Mouse (Mus musculus) brain, embryonic 18.5 days (tissue): ENCODE results near the gene Sox11.

Experiments used
- DNase-seq: peaks from one replicate; pipeline ENCODE4 v3.0.0-alpha.2; 2012; ENCODE audit warnings: low read depth, low spot score

Sox11 gene

GRCm38 (mm10) chr12:27341871-27342690, at the start of gene Sox11:
Sox11 (minus strand) TSS chr12:27342574.
- no peak for DNase-seq

- DNase-seq, result no peak
These were observed 49.4 kb upstream of the Sox11 start for GRCm38 (mm10) chr12:27391652-27392305.

GRCm38 (mm10) chr12:27390439-27390838, 48.1 kb upstream of the Sox11 start:
- no peak for DNase-seq

- no peak for DNase-seq
These were observed 47.1 kb upstream of the Sox11 start for GRCm38 (mm10) chr12:27389429-27389828.

- DNase-seq, result no peak
These were observed 30.1 kb upstream of the Sox11 start for GRCm38 (mm10) chr12:27372505-27372904.

- DNase-seq, result no peak
These were observed 28.4 kb upstream of the Sox11 start for GRCm38 (mm10) chr12:27370756-27371155.

- no peak for DNase-seq
These were observed 25.1 kb upstream of the Sox11 start for GRCm38 (mm10) chr12:27367476-27367875.

- peak; percentile 28 for DNase-seq
These were observed 21.7 kb upstream of the Sox11 start for GRCm38 (mm10) chr12:27363840-27364640.

- DNase-seq, result no peak
These were observed 14.8 kb upstream of the Sox11 start for GRCm38 (mm10) chr12:27357076-27357637.

GRCm38 (mm10) chr12:27356571-27356970, 14.2 kb upstream of the Sox11 start:
- no peak for DNase-seq

GRCm38 (mm10) chr12:27343606-27344410, 1.4 kb upstream of the Sox11 start:
- DNase-seq, result no peak

- peak; percentile 98 for DNase-seq
These were observed 574 bp upstream of the Sox11 start for GRCm38 (mm10) chr12:27342691-27343605.

GRCm38 (mm10) chr12:27341130-27341870, 1.1 kb downstream of the Sox11 start:
- DNase-seq, result no peak

GRCm38 (mm10) chr12:27340451-27341035, 1.8 kb downstream of the Sox11 start:
- DNase-seq, result no peak

- no peak for DNase-seq
These were observed 3.1 kb downstream of the Sox11 start for GRCm38 (mm10) chr12:27339171-27339751.

- DNase-seq, result no peak
These were observed 3.6 kb downstream of the Sox11 start for GRCm38 (mm10) chr12:27338721-27339170.

GRCm38 (mm10) chr12:27338116-27338515, 4.3 kb downstream of the Sox11 start:
- no peak for DNase-seq

GRCm38 (mm10) chr12:27337482-27337881, 4.9 kb downstream of the Sox11 start:
- no peak for DNase-seq
